Mouse (Mus musculus) spleen, adult 2 months (tissue): Measurements from ENCODE around the gene Tpgs1.

ENCODE experiments used
- CTCF ChIP-seq: fragments of 200-500 bp; IDR thresholded peaks from 2 replicates; pipeline ENCODE4 v1.5.1; 2011; ENCODE audit warnings: mild to moderate bottlenecking, inconsistent platforms; ENCODE audit not compliant: insufficient read depth, insufficient read length, insufficient replicate concordance; ENCODE audit errors: extremely low read depth
- POLR2A ChIP-seq: fragments of 200-500 bp; IDR thresholded peaks from 2 replicates; pipeline ENCODE4 v1.6.1; 2011; ENCODE audit warnings: low read depth, low read length, inconsistent platforms

DNA sequence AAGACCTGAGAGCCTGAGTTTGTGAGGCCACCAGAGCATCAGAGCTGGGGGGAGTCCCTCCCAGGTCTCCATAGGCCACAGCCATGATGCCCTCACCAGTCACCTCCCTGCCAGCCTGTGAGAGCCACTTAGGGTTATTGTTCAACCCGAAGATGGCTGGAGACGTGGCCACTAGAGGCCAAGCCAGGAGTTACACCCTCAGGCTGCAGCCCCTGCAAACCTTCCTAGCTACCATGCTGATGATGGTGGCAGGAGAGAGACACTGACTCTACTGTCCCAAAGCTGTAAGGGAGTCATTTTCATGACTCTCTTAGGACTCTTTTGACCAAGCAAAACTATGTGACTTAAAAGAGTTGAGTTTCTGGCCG, 2.9 kb downstream of the Tpgs1 start:
- no peak for TF ChIP-seq POLR2A
- TF ChIP-seq CTCF: no peak
